13 mouse cellular contexts compared by ENCODE assay signal in genomic region chr6:146514531-146514948, GRCm38 (mm10). TPM values are rescaled to one million over a fixed set of nuclear protein-coding genes. Genes with fewer than 3 reads are reported as not detected.
DNase-seq lines count a peak whose midpoint lies in the region; ATAC-seq lines count a peak whose summit lies in the region.
"Had no signal": no experiment of that assay in that cellular context is flagged by ENCODE, and none has a peak within 500 bp of the region (broad histone marks: within the 10 kb centered on the region; RNA-seq: fewer than 3 reads in every experiment).

No protein-coding gene starts in this region.

- WGBS in lung, embryonic 16.5 days: 41% methylated on average over 7 of the region's 7 CpGs
- 43% methylated on average over 7 of the region's 7 CpGs for WGBS in heart, embryonic 16.5 days

- no peak for DNase-seq in lung, postnatal 14 days
- peak; percentile 7 for DNase-seq in ZHBTc4 (ENCODE audit: low read depth, low spot score)
- DNase-seq in thymus, postnatal 0 days (ENCODE audit: low spot score): peak; percentile 90
- DNase-seq in right cerebral cortex, adult 2 months (ENCODE audit: low spot score in 2 of 2): no peak
- no peak for DNase-seq in adrenal gland, postnatal 4 days (ENCODE audit: low spot score in 2 of 2)
- no peak for DNase-seq in frontal cortex, postnatal 25 days (ENCODE audit: low spot score in 2 of 2)
- DNase-seq: adrenal gland, postnatal 14 days; cerebellum, adult 8-10 months; kidney, adult 8-10 months had no signal

- H3K27ac ChIP-seq in lung, embryonic 16.5 days (ENCODE audit: low read length): no peak overlapping the region
- H3K27ac ChIP-seq in heart, embryonic 16.5 days (ENCODE audit: low read length): peak overlapping the region; percentile 21; the same call in 1 of the 2 replicates
- H3K27ac ChIP-seq: embryonic facial prominence, embryonic 13.5 days; liver, embryonic 15.5 days had no signal

- H3K27me3 ChIP-seq in lung, embryonic 16.5 days (ENCODE audit: control insufficient read depth, insufficient read depth, low read depth, low read length): no peaks in the 10 kb centered on the region
- H3K27me3 ChIP-seq in heart, embryonic 16.5 days (ENCODE audit: control insufficient read depth, insufficient read depth, low read length): no peaks in the 10 kb centered on the region
- H3K27me3 ChIP-seq: embryonic facial prominence, embryonic 13.5 days; liver, embryonic 15.5 days had no signal

- no peaks in the 10 kb centered on the region for H3K9me3 ChIP-seq in lung, embryonic 16.5 days (ENCODE audit: control insufficient read depth, low read length)
- no peaks in the 10 kb centered on the region for H3K9me3 ChIP-seq in heart, embryonic 16.5 days (replicated peaks; ENCODE audit: control insufficient read depth, low read length)
- H3K9me3 ChIP-seq: embryonic facial prominence, embryonic 13.5 days; liver, embryonic 15.5 days had no signal

- H3K9ac ChIP-seq in lung, embryonic 16.5 days (ENCODE audit: low read length): no peak overlapping the region
- no peak overlapping the region for H3K9ac ChIP-seq in heart, embryonic 16.5 days (ENCODE audit: low read length)
- H3K9ac ChIP-seq: embryonic facial prominence, embryonic 13.5 days; liver, embryonic 15.5 days had no signal

- H3K4me2 ChIP-seq in lung, embryonic 16.5 days (ENCODE audit: low read depth, low read length): no peak overlapping the region
- no peak overlapping the region for H3K4me2 ChIP-seq in heart, embryonic 16.5 days (ENCODE audit: low read depth, low read length)
- H3K4me2 ChIP-seq: embryonic facial prominence, embryonic 13.5 days; liver, embryonic 15.5 days had no signal

- peaks cover 7% of the 10 kb centered on the region; the same call in 1 of the 2 replicates for H3K4me1 ChIP-seq in lung, embryonic 16.5 days (replicated peaks; ENCODE audit: control insufficient read depth, insufficient read depth, low read length)
- H3K4me1 ChIP-seq in heart, embryonic 16.5 days (ENCODE audit: control insufficient read depth, insufficient read depth, low read length): peaks cover 20% of the 10 kb centered on the region

- no peaks in the 10 kb centered on the region for H3K36me3 ChIP-seq in lung, embryonic 16.5 days (ENCODE audit: control insufficient read depth, insufficient read depth, low read length)
- H3K36me3 ChIP-seq in heart, embryonic 16.5 days (ENCODE audit: control insufficient read depth, insufficient read depth): no peaks in the 10 kb centered on the region
- H3K36me3 ChIP-seq: embryonic facial prominence, embryonic 13.5 days; liver, embryonic 15.5 days had no signal

- 0 out of 2 replicates have a peak, but pooled peaks have one; percentile 24 for ATAC-seq in lung, embryonic 16.5 days (ENCODE audit: low read depth)
- peak; percentile 63 for ATAC-seq in heart, embryonic 16.5 days (replicated peaks; ENCODE audit: extremely low read depth, insufficient read depth, low FRiP score)

- H3K4me3 ChIP-seq in lung, embryonic 16.5 days (ENCODE audit: low read length): no peak overlapping the region
- no peak overlapping the region for H3K4me3 ChIP-seq in heart, embryonic 16.5 days (ENCODE audit: low read length)
- H3K4me3 ChIP-seq: embryonic facial prominence, embryonic 13.5 days; liver, embryonic 15.5 days had no signal

RNA-seq across cellular contexts. Expression of gene Itpr2, which starts 12.5 kb away (rescaled TPM):
- polyA plus RNA-seq in lung, embryonic 16.5 days (2015; fragmentation: Nextera tagmentation; extraction: Ambion mirVana): 14.4 and 16.2 TPM in 2 replicates
- polyA plus RNA-seq in heart, embryonic 16.5 days (2015; fragmentation: Nextera tagmentation; extraction: Ambion mirVana): 39.4 and 49.4 TPM in 2 replicates
- 92.8 and 138 TPM in 2 replicates for polyA plus RNA-seq in thymus, postnatal 0 days (2015; fragmentation: Nextera tagmentation; extraction: Ambion mirVana)
- 10 to 100 TPM; 41.4 to 41.7 TPM for total RNA-seq in adrenal gland, postnatal 4 days (2021)

Comparison
In these comparisons a context has a peak if more than half of its experiments do, and no peak if none do; other contexts are left out.
1. DNase-seq: peak in ZHBTc4 (single experiment) and thymus, postnatal 0 days (single experiment); none in lung, postnatal 14 days (single experiment), right cerebral cortex, adult 2 months (0 of 2), adrenal gland, postnatal 4 days (0 of 2) and frontal cortex, postnatal 25 days (0 of 2).